Mouse (Mus musculus) heart, embryonic 15.5 days (tissue): ENCODE data around the gene 2310034C09Rik. TPM values are rescaled to one million over a fixed set of nuclear protein-coding genes. Genes with fewer than 3 reads are reported as not detected.
"Not testable (repeated sequence)": the region's sequence is repeated elsewhere in the genome, so short reads cannot be mapped to it uniquely, and the experiment has no call there.

ENCODE experiments used
- ATAC-seq: fragments of 200-750 bp; cut with Nextera tagmentation; replicated peaks from 2 replicates; pipeline ENCODE4 v1.8.0; 2017; ENCODE audit warnings: low read depth, moderate TSS enrichment; ENCODE audit not compliant: insufficient number of reproducible peaks, insufficient read depth, low FRiP score
- H3K27ac ChIP-seq: fragments of 300-500 bp; sonication (generic); 2 replicates; pipeline ENCODE4 v1.5.1; 2015; ENCODE audit warnings: mild to moderate bottlenecking, inconsistent platforms
- H3K27me3 ChIP-seq: fragments of 300-500 bp; sonication (generic); 2 replicates; pipeline ENCODE4 v1.6.1; 2015; ENCODE audit warnings: inconsistent platforms
- H3K36me3 ChIP-seq: fragments of 300-500 bp; sonication (generic); 2 replicates; pipeline ENCODE4 v1.6.1; 2015; ENCODE audit warnings: mild to moderate bottlenecking, inconsistent platforms
- H3K4me1 ChIP-seq: fragments of 300-500 bp; sonication (generic); replicated peaks from 2 replicates; pipeline ENCODE4 v1.6.1; 2015; ENCODE audit warnings: inconsistent platforms
- H3K4me2 ChIP-seq: fragments of 300-500 bp; sonication (generic); 2 replicates; pipeline ENCODE4 v1.6.1; 2015; ENCODE audit warnings: inconsistent platforms, mild to moderate bottlenecking, moderate library complexity
- H3K4me3 ChIP-seq: fragments of 300-500 bp; sonication (generic); 2 replicates; pipeline ENCODE4 v1.5.1; 2015; ENCODE audit warnings: mild to moderate bottlenecking, inconsistent platforms
- H3K9ac ChIP-seq: fragments of 300-500 bp; sonication (generic); 2 replicates; pipeline ENCODE4 v1.6.1; 2015; ENCODE audit warnings: mild to moderate bottlenecking, inconsistent platforms
- H3K9me3 ChIP-seq: fragments of 300-500 bp; sonication (generic); replicated peaks from 2 replicates; pipeline ENCODE4 v1.6.1; 2016; ENCODE audit warnings: inconsistent platforms
- WGBS: fragments of 180-500 bp; shearing (Covaris S2); methylation state at CpG from one replicate; pipeline ENCODE4 v1.1.7; 2015; ENCODE audit warnings: mixed read lengths; 5-methylcytosine and 5-hydroxymethylcytosine counted together
- polyA plus RNA-seq: library from polyadenylated mRNA; unstranded; fragments of >200 nt; fragmentation: Nextera tagmentation; extraction: Ambion mirVana; gene quantifications from 2 replicates; pipeline ENCODE4 v1.2.1, GENCODE M21; 2015

The 2310034C09Rik gene
- not detected in 2 replicates for polyA plus RNA-seq

DNA sequence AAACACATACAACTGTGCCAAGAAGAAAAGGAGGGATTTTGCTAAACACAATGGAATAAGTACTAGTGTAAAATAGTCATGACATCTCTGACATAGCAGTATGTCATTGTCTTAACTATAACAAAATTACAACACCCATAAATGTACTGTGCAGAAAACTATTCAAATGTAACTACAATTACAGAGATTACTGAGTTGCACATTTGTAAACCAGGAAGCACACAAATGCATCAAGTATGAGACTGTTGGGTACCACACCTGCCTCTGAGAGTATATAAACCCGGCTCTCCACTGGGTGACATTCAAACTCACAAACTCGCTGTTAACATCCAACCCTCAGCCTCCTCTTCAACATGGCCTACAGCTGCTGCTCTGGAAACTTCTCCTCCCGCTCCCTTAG lies at the start of gene 2310034C09Rik:
2310034C09Rik (plus strand) TSS at position 301 of the 400 bp plus-strand sequence.
- not testable (repeated sequence) for H3K36me3 ChIP-seq, H3K4me1 ChIP-seq, H3K4me3 ChIP-seq, ATAC-seq, H3K9me3 ChIP-seq, H3K4me2 ChIP-seq, H3K27me3 ChIP-seq, H3K9ac ChIP-seq, H3K27ac ChIP-seq
- WGBS: 75% methylated on average over 3 of the region's 3 CpGs

DNA sequence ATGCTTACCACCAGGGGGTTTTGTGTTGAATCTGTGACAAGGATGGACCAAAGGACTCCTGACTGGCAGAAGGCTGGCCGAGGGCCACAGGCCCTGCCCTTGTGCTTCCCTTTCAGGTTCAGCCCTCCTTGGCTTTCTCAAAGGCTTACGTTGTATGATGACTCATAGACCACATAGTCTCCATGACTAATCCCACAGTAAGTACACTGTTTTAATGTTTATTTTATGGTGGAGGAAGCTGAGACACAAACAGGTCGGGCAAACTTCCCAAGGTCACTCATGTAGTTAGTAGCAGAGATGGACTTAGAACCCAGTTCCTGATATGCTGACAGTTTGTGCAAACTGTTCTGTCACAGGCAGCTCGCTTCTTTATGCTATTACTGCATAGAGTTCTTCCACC lies 47.9 kb upstream of the 2310034C09Rik start:
- Histone ChIP-seq H3K36me3 (no peaks in the 10 kb centered on the region), H3K27ac (no peak overlapping the region), H3K9ac (no peak overlapping the region), H3K4me3 (no peak overlapping the region), H3K4me1 (no peaks in the 10 kb centered on the region), H3K9me3 (no peaks in the 10 kb centered on the region), H3K4me2 (no peak overlapping the region), H3K27me3 (no peaks in the 10 kb centered on the region)
- ATAC-seq: no peak
- WGBS: 68% methylated on average over 4 of the region's 4 CpGs

DNA sequence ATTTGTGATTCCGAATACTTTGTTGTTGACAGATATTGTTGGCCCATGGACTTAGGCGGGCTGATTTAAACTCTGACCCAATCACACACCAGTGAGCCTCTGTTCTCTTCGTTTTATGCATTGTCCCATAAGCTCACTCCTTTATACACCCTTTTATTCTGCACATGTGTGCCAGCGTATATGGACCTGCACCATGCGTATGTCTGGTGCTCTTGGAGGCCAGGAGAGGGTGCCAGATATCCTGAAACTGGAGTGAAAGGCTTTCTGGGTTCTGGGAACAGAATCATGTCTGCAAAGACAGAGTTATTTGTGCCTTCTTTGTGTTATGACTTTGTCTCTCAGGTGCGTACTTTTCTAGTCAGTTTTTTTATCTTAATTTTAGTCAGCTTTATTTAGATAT lies 47.4 kb upstream of the 2310034C09Rik start:
- Histone ChIP-seq H3K36me3 (no peaks in the 10 kb centered on the region), H3K4me1 (no peaks in the 10 kb centered on the region), H3K4me2 (no peak overlapping the region), H3K9ac (no peak overlapping the region), H3K4me3 (no peak overlapping the region), H3K9me3 (no peaks in the 10 kb centered on the region), H3K27ac (no peak overlapping the region), H3K27me3 (no peaks in the 10 kb centered on the region)
- no peak for ATAC-seq
- 72% methylated on average over 6 of the region's 6 CpGs for WGBS

DNA sequence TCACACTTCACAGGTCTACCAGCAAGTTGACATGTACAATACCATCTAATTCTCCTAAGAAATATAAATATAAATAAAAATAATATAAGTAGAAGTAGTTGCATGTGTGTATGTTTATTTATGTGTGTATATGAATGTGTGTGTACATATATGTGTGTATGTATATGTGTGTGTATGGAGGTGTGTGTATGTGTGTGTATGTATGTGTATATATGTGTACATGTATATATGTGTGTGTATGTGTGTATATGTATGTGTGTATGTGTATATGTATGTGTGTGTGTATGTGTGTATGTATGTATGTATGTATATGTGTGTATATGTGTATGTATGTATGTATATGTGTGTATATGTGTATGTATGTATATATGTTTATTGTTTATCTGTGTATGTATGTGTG lies 42.1 kb upstream of the 2310034C09Rik start:
- H3K4me1 ChIP-seq: no peaks in the 10 kb centered on the region
- no peak overlapping the region for H3K27ac ChIP-seq
- no peak overlapping the region for H3K4me2 ChIP-seq
- H3K4me3 ChIP-seq: no peak overlapping the region
- no peak overlapping the region for H3K9ac ChIP-seq
- ATAC-seq: no peak
- H3K36me3 ChIP-seq: no peaks in the 10 kb centered on the region
- H3K27me3 ChIP-seq: no peaks in the 10 kb centered on the region
- H3K9me3 ChIP-seq: no peaks in the 10 kb centered on the region

DNA sequence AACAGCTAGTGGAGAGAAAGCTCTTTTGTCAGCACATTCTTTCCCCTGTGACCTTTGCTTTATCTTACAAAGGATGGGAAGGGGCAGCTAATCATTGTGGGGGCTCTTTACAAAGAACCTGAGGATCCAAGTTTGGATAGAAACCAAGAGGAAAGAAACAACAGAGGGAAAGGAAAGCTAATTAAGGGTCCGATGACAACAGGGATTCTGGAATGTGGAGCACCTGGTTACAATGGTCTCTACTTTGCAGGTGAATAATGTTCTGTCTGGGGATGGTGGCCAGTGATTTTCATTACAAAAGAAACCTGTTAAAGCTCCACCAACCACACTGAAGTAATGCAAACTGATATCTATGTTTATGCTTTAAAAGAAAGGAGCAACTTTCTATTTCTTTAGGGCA lies 38.6 kb upstream of the 2310034C09Rik start:
- Histone ChIP-seq H3K9ac (no peak overlapping the region), H3K4me2 (no peak overlapping the region), H3K4me1 (no peaks in the 10 kb centered on the region), H3K9me3 (no peaks in the 10 kb centered on the region), H3K27me3 (no peaks in the 10 kb centered on the region), H3K4me3 (no peak overlapping the region), H3K36me3 (no peaks in the 10 kb centered on the region), H3K27ac (no peak overlapping the region)
- WGBS: 50% methylated on average over 1 of the region's 1 CpGs
- no peak for ATAC-seq

DNA sequence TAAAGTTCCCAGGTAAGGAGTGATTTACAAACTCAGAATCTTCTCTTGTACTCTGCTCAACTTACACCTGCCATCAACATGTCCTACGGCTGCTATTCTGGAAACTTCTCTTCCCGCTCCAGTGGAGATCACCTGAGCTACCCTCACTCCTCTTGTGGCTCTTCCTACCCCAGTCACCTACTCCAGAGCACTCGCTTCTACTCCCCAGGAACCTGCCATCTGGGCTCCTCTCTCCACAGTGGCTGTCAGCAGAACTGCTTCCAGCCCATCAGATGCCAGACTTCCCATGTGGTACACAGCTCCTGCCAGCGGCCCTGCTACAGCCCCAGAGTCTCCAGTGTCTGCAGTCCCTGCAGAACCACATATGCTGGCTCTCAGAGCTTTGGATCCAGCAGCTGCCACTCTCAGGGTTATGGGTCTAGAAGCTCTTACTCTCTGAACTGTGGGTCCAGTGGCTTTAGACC lies 29.8 kb upstream of the 2310034C09Rik start, which contains the start of gene Krtap13-1:
Krtap13-1 (plus strand) TSS at position 51 of the 464 bp plus-strand sequence.
- Histone ChIP-seq H3K27ac (no peak within 1 kb of the TSS), H3K4me3 (no peak within 1 kb of the TSS), H3K27me3 (no peaks in the 10 kb centered on the region), H3K9me3 (no peaks in the 10 kb centered on the region), H3K4me2 (no peak within 1 kb of the TSS), H3K9ac (no peak within 1 kb of the TSS), H3K36me3 (no peaks in the 10 kb centered on the region), H3K4me1 (no peaks in the 10 kb centered on the region)
- no peak; the same call in 1 of the 2 replicates for ATAC-seq
- WGBS: 69% methylated on average over 4 of the region's 4 CpGs

DNA sequence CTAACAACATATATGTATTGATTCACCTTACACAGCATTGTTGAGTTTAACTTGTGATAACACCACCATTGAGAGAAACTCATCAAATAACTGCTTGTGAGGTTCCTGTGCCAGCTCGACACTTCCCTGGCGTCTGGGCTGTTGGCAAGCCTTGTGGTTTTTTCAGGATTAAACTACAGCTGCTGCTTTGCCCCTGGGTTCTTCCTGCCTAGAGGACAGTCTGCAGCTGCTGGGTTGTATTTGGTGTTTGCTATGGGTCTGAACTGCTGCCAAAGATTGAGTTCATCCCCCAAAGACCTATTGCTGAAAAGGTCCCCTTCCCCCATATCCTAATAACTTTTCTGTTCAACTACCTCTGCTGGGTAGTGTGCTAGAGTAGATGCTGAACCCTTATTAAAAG lies 23.3 kb upstream of the 2310034C09Rik start:
- WGBS: 46% methylated on average over 2 of the region's 2 CpGs
- no peak for ATAC-seq
- Histone ChIP-seq H3K4me3 (no peak overlapping the region), H3K27ac (no peak overlapping the region), H3K9ac (no peak overlapping the region), H3K9me3 (no peaks in the 10 kb centered on the region), H3K4me2 (no peak overlapping the region), H3K27me3 (no peaks in the 10 kb centered on the region), H3K4me1 (no peaks in the 10 kb centered on the region), H3K36me3 (no peaks in the 10 kb centered on the region)

DNA sequence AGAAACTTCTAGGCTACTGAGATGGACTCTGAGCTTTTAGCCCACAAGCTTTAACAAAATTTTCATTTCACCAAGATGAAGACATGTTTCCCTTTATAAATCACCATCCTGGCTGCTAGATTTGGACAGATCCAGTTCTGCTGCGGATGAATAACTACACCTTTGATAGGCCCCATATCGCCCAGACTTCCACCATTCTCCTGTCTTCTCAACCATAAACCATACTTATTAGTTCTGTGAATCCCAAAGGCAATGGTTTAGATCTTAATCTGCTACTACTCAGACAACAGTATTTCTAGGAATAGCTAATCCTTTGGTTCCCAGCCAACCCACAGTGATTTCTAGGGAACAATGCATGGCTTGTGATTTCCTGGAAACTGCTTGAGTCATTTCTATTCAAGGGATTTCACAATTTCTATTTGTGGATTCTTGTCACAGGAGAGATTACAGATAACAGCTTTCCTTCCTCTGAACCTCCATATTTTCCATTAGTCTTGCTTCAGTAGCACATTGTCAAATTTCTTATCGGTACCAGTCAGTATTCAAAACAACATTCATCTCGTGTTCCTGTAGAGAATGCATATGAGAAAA lies 13.8 kb upstream of the 2310034C09Rik start:
- H3K9me3 ChIP-seq: no peaks in the 10 kb centered on the region
- 72% methylated on average over 4 of the region's 4 CpGs for WGBS
- no peak overlapping the region for H3K4me2 ChIP-seq
- no peak for ATAC-seq
- H3K36me3 ChIP-seq: no peaks in the 10 kb centered on the region
- H3K27ac ChIP-seq: no peak overlapping the region
- H3K4me1 ChIP-seq: no peaks in the 10 kb centered on the region
- no peaks in the 10 kb centered on the region for H3K27me3 ChIP-seq
- H3K9ac ChIP-seq: no peak overlapping the region
- H3K4me3 ChIP-seq: no peak overlapping the region

DNA sequence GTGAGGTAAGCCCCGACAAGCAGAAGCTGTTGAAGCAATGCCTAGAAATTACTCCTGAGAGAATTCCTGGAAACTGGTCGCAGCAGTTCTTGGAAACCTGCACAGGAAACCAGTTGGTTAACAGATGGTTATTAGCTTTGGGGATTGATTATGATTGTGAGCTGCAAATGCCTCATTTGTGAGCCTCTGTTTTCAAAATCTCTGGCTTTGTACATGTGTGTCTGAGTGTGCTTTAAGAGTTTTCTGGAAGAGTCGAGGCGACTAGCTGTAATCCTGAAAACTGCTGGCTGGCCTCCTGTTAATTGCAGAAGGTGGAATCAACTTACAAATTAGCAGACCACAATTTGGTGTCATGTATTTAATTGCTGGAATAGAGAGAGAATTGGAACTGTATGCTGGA lies 10.7 kb upstream of the 2310034C09Rik start:
- Histone ChIP-seq H3K9ac (no peak overlapping the region), H3K36me3 (no peaks in the 10 kb centered on the region), H3K4me1 (no peaks in the 10 kb centered on the region), H3K27me3 (no peaks in the 10 kb centered on the region), H3K4me2 (no peak overlapping the region), H3K9me3 (no peaks in the 10 kb centered on the region), H3K27ac (no peak overlapping the region), H3K4me3 (no peak overlapping the region)
- WGBS: 64% methylated on average over 4 of the region's 4 CpGs
- no peak for ATAC-seq

DNA sequence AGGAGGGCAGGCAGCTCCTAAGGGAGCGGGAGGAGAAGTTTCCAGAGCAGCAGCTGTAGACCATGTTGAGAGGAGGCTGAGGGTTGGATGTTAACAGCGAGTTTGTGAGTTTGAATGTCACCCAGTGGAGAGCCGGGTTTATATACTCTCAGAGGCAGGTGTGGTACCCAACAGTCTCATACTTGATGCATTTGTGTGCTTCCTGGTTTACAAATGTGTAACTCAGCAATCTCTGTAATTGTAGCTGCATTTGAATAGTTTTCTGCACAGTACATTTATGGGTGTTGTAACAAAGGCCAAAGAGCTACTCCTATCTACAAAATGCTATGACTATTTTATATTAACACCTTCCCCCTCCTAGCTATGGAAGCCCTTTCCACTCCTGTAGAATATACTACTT lies 7.1 kb upstream of the 2310034C09Rik start, which contains the start of gene Krtap13:
Krtap13 (minus strand) TSS at position 101 of the 400 bp plus-strand sequence.
- not testable (repeated sequence) for ATAC-seq, H3K4me3 ChIP-seq
- WGBS: 81% methylated on average over 3 of the region's 3 CpGs

DNA sequence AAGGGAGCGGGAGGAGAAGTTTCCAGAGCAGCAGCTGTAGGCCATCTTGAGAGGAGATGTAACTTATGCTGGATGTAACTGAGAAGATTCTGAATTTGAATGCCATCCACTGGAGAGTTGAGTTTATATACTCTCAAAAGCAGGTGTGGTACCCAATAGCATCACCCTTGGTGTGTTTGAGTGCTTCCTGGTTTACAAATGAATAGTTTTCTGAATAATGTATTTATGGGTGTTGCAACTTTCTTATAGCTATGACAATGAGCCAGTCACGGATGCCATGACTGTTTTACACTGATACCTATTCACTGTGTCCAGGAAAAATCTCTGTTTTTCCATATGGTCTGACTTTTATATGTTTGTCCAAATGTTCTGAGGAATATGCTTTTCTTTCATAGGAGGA lies 15.5 kb downstream of the 2310034C09Rik start, which contains the start of gene 2310057N15Rik:
2310057N15Rik (minus strand) TSS at position 101 of the 400 bp plus-strand sequence.
- Histone ChIP-seq H3K9me3 (no peaks in the 10 kb centered on the region; the same call in 1 of the 2 replicates), H3K36me3 (no peaks in the 10 kb centered on the region), H3K4me3 (no peak within 1 kb of the TSS), H3K4me2 (no peak within 1 kb of the TSS), H3K4me1 (no peaks in the 10 kb centered on the region), H3K27ac (no peak within 1 kb of the TSS), H3K9ac (no peak within 1 kb of the TSS), H3K27me3 (no peaks in the 10 kb centered on the region)
- WGBS: 77% methylated on average over 2 of the region's 2 CpGs
- ATAC-seq: no peak

More for the DNA sequence above, 7.1 kb upstream of the 2310034C09Rik start, which contains the start of gene Krtap13:
- not testable (repeated sequence) for H3K9ac ChIP-seq, H3K27ac ChIP-seq, H3K4me1 ChIP-seq, H3K9me3 ChIP-seq, H3K4me2 ChIP-seq, H3K27me3 ChIP-seq, H3K36me3 ChIP-seq

DNA sequence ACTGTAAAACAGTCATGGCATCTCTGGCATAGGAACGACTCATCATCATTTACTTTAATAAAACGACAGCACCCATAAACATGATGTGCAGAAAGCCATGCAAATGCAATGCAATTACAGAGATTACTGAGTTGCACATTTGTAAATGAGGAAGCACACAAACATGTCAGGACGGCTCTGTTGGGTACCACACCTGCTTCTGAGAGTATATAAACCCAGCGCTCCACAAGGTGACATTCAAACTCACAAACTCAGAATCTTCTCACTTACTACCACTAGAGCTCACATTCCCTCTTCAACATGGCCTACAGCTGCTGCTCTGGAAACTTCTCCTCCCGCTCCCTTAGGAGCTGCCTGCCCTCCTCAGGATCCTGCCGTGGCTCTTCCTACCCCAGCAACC lies 18.9 kb downstream of the 2310034C09Rik start, which contains the start of gene Gm5965:
Gm5965 (plus strand) TSS at position 301 of the 400 bp plus-strand sequence.
- H3K9me3 ChIP-seq: no peaks in the 10 kb centered on the region; the same call in 1 of the 2 replicates
- H3K4me2 ChIP-seq: no peak within 1 kb of the TSS
- no peaks in the 10 kb centered on the region for H3K27me3 ChIP-seq
- H3K36me3 ChIP-seq: no peaks in the 10 kb centered on the region
- H3K9ac ChIP-seq: no peak within 1 kb of the TSS
- no peak for ATAC-seq
- no peak within 1 kb of the TSS for H3K4me3 ChIP-seq
- H3K27ac ChIP-seq: no peak within 1 kb of the TSS
- H3K4me1 ChIP-seq: no peaks in the 10 kb centered on the region
- 77% methylated on average over 6 of the region's 6 CpGs for WGBS
